Mouse (Mus musculus): ENCODE results near the gene Serbp1. TPM values are rescaled to one million over a fixed set of nuclear protein-coding genes. Genes with fewer than 3 reads are reported as not detected.

Gene Serbp1
- polyA plus RNA-seq, 1 experiment from 2014 or later: 186 TPM

- Histone ChIP-seq H3K27me3 (ENCODE audit: insufficient read depth, low read length) (no peaks in the 10 kb centered on the region), H3K4me3 (ENCODE audit: low read depth, low read length) (no peak overlapping the region), H3K27ac (ENCODE audit: low read depth) (no peak overlapping the region), H3K9ac (replicated peaks) (no peak overlapping the region), H3K4me2 (ENCODE audit: low read depth, low read length) (no peak overlapping the region), H3K36me3 (replicated peaks; ENCODE audit: insufficient read depth, low read length) (no peaks in the 10 kb centered on the region), H3K4me1 (ENCODE audit: insufficient read depth) (peaks cover 7% of the 10 kb centered on the region), H3K9me3 (ENCODE audit: low read length) (no peaks in the 10 kb centered on the region)
- 34% methylated on average over 9 of the region's 9 CpGs for WGBS (ENCODE audit: insufficient replicate concordance)
- DNase-seq (no peak), ATAC-seq (no peak)
- TF ChIP-seq CTCF (IDR thresholded peaks at IDR 0.05; ENCODE audit: low read depth) (no peak), EP300 (IDR thresholded peaks at IDR 0.05; ENCODE audit: low read depth) (no peak)
Measured at GRCm38 (mm10) chr6:67229521-67229920, 8.5 kb upstream of the Serbp1 start.

DNA sequence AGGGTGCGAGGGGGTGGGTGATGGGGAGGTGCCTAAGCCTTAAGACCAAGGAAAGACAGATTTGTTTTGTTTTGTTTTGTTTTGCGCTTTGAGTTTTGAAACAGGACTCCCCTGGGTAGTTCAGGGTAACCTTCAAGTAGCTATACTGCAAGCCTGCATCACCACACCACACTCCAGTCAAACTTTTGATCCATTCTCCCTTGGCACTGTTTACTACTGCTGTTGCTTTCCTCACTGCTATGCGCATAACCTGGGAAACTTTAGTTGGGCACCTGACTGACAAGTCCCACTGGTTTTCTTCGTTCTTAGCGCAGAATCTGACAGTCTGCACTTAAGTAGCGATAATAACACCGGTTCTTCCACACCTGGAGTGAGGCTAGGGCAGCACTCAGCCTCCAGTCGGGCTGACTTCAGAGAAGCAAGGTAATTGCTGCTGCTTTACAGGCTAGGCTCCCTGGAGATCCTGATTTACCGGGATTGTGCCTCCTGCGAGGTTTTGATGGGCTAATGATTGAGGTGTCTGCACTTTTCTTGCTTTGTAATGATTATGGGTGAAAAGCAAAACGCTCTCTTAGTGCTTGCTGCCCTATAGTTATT is 8.0 kb upstream of the Serbp1 start:
- Histone ChIP-seq H3K9me3 (ENCODE audit: low read length) (no peaks in the 10 kb centered on the region), H3K36me3 (replicated peaks; ENCODE audit: insufficient read depth, low read length) (no peaks in the 10 kb centered on the region), H3K4me2 (ENCODE audit: low read depth, low read length) (no peak overlapping the region), H3K9ac (replicated peaks) (no peak overlapping the region), H3K27ac (ENCODE audit: low read depth) (no peak overlapping the region), H3K4me1 (ENCODE audit: insufficient read depth) (peaks cover 7% of the 10 kb centered on the region), H3K4me3 (ENCODE audit: low read depth, low read length) (no peak overlapping the region), H3K27me3 (ENCODE audit: insufficient read depth, low read length) (no peaks in the 10 kb centered on the region)
- no peak for TF ChIP-seq CTCF (IDR thresholded peaks at IDR 0.05; ENCODE audit: low read depth)
- no peak for TF ChIP-seq EP300 (IDR thresholded peaks at IDR 0.05; ENCODE audit: low read depth)
- 22% methylated on average over 11 of the region's 11 CpGs for WGBS (ENCODE audit: insufficient replicate concordance)
- ATAC-seq: no peak
- DNase-seq: no peak

- ATAC-seq (no peak), DNase-seq (no peak)
- TF ChIP-seq EP300 (IDR thresholded peaks at IDR 0.05; ENCODE audit: low read depth): no peak
- no peak for TF ChIP-seq CTCF (IDR thresholded peaks at IDR 0.05; ENCODE audit: low read depth)
- Histone ChIP-seq H3K4me1 (ENCODE audit: insufficient read depth) (peaks cover 7% of the 10 kb centered on the region), H3K9ac (replicated peaks) (no peak overlapping the region), H3K4me2 (ENCODE audit: low read depth, low read length) (no peak overlapping the region), H3K27me3 (ENCODE audit: insufficient read depth, low read length) (no peaks in the 10 kb centered on the region), H3K4me3 (ENCODE audit: low read depth, low read length) (no peak overlapping the region), H3K36me3 (replicated peaks; ENCODE audit: insufficient read depth, low read length) (no peaks in the 10 kb centered on the region), H3K27ac (ENCODE audit: low read depth) (no peak overlapping the region), H3K9me3 (ENCODE audit: low read length) (no peaks in the 10 kb centered on the region)
Measured at GRCm38 (mm10) chr6:67230950-67231349, 7.0 kb upstream of the Serbp1 start.

- no peak for DNase-seq
- Histone ChIP-seq H3K36me3 (replicated peaks; ENCODE audit: insufficient read depth, low read length) (no peaks in the 10 kb centered on the region), H3K9ac (replicated peaks) (no peak overlapping the region)
Measured at GRCm38 (mm10) chr6:67235649-67236048, 2.3 kb upstream of the Serbp1 start.

GRCm38 (mm10) chr6:67236491-67237234 is 1.3 kb upstream of the Serbp1 start:
- no peak overlapping the region for H3K4me2 ChIP-seq (ENCODE audit: low read depth, low read length)
- TF ChIP-seq EP300 (IDR thresholded peaks at IDR 0.05; ENCODE audit: low read depth): no peak
- TF ChIP-seq CTCF (IDR thresholded peaks at IDR 0.05; ENCODE audit: low read depth): no peak
- no peak overlapping the region for H3K9ac ChIP-seq (replicated peaks)
- no peaks in the 10 kb centered on the region for H3K9me3 ChIP-seq (ENCODE audit: low read length)
- H3K27ac ChIP-seq (ENCODE audit: low read depth): no peak overlapping the region
- no peak for ATAC-seq
- H3K4me1 ChIP-seq (ENCODE audit: insufficient read depth): no peaks in the 10 kb centered on the region
- H3K27me3 ChIP-seq (ENCODE audit: insufficient read depth, low read length): no peaks in the 10 kb centered on the region
- 73% methylated on average over 7 of the region's 7 CpGs for WGBS (ENCODE audit: insufficient replicate concordance)
- H3K36me3 ChIP-seq (replicated peaks; ENCODE audit: insufficient read depth, low read length): no peaks in the 10 kb centered on the region
- H3K4me3 ChIP-seq (ENCODE audit: low read depth, low read length): no peak overlapping the region
- DNase-seq: no peak

More at GRCm38 (mm10) chr6:67235649-67236048, 2.3 kb upstream of the Serbp1 start:
- Histone ChIP-seq H3K4me2 (ENCODE audit: low read depth, low read length) (no peak overlapping the region), H3K27ac (ENCODE audit: low read depth) (no peak overlapping the region), H3K9me3 (ENCODE audit: low read length) (no peaks in the 10 kb centered on the region), H3K4me1 (ENCODE audit: insufficient read depth) (no peaks in the 10 kb centered on the region), H3K4me3 (ENCODE audit: low read depth, low read length) (no peak overlapping the region), H3K27me3 (ENCODE audit: insufficient read depth, low read length) (no peaks in the 10 kb centered on the region)
- TF ChIP-seq EP300 (IDR thresholded peaks at IDR 0.05; ENCODE audit: low read depth) (no peak), CTCF (IDR thresholded peaks at IDR 0.05; ENCODE audit: low read depth) (no peak)
- no peak for ATAC-seq
- WGBS (ENCODE audit: insufficient replicate concordance): 74% methylated on average over 3 of the region's 3 CpGs

GRCm38 (mm10) chr6:67241263-67241662 is 3.3 kb downstream of the Serbp1 start:
- 87% methylated on average over 3 of the region's 3 CpGs for WGBS (ENCODE audit: insufficient replicate concordance)
- Histone ChIP-seq H3K4me2 (ENCODE audit: low read depth, low read length) (no peak overlapping the region), H3K4me1 (ENCODE audit: insufficient read depth) (no peaks in the 10 kb centered on the region), H3K27me3 (ENCODE audit: insufficient read depth, low read length) (no peaks in the 10 kb centered on the region), H3K9ac (replicated peaks) (no peak overlapping the region), H3K9me3 (ENCODE audit: low read length) (no peaks in the 10 kb centered on the region), H3K4me3 (ENCODE audit: low read depth, low read length) (no peak overlapping the region), H3K27ac (ENCODE audit: low read depth) (no peak overlapping the region), H3K36me3 (replicated peaks; ENCODE audit: insufficient read depth, low read length) (no peaks in the 10 kb centered on the region)
- DNase-seq: no peak
- no peak for ATAC-seq
- TF ChIP-seq EP300 (IDR thresholded peaks at IDR 0.05; ENCODE audit: low read depth) (no peak), CTCF (IDR thresholded peaks at IDR 0.05; ENCODE audit: low read depth) (no peak)
